Mouse (Mus musculus) T-helper 1 cell (primary cell): ENCODE measurements around the gene Chchd3.

Experiments used
- in situ Hi-C: fragments of 300-600 bp; cut with MboI, MseI; formaldehyde crosslinking; loops from one replicate; pipeline ENCODE4 v1.15.1; 2025; ENCODE audit warnings: high pct_unique_total_duplicates

Gene Chchd3

GRCm38 (mm10) chr6:33004607-33005006, 55.5 kb downstream of the Chchd3 start:
- in situ Hi-C loops, result no loop called here

- in situ Hi-C loops, result no loop called here
Measured at GRCm38 (mm10) chr6:33002988-33003387, 57.1 kb downstream of the Chchd3 start.

DNA sequence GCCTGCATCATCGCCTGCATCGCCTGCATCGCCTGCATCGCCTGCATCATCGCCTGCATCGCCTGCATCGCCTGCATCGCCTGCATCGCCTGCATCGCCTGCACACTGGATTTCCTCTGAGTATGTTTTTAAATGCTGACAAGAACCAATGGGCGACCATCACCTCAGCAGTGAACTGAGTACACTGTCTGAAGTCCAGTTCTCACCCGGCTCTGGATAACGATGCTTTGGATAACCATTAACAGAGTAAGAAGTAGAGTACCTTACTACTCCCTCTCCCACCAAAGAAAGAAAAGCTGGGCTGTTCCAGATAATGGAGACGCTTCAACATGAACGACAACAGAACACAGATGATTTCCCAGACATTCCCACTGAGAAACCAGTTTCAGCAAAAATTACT, 58.8 kb downstream of the Chchd3 start:
- in situ Hi-C loops, result no loop called here

- in situ Hi-C loops, result no loop called here
Measured at GRCm38 (mm10) chr6:32996597-32996996, 63.5 kb downstream of the Chchd3 start.

- in situ Hi-C loops, result no loop called here
Measured at GRCm38 (mm10) chr6:32993847-32994246, 66.2 kb downstream of the Chchd3 start.

GRCm38 (mm10) chr6:32990061-32990633, 69.9 kb downstream of the Chchd3 start:
- in situ Hi-C loops, result no loop called here

GRCm38 (mm10) chr6:32988561-32988960, 71.5 kb downstream of the Chchd3 start:
- in situ Hi-C loops, result no loop called here

DNA sequence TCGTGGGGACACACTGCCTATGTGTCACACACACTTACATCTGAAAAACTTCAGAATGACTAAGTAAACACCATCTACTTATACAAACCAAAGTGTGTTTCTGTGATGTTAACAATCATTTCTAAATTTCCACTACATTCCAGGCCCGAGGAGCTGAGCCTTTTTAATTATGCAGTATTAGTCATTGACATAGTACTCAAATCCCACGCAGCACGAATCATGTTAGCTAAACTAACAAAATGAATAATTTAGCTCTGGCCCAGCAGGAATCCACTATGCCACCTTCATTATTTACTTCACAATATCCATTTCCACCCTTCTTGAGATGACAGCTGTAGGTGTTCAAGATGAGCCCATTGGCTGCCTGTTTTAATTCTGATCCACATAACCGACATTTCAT, 76.2 kb downstream of the Chchd3 start:
- in situ Hi-C loops, result no loop called here

DNA sequence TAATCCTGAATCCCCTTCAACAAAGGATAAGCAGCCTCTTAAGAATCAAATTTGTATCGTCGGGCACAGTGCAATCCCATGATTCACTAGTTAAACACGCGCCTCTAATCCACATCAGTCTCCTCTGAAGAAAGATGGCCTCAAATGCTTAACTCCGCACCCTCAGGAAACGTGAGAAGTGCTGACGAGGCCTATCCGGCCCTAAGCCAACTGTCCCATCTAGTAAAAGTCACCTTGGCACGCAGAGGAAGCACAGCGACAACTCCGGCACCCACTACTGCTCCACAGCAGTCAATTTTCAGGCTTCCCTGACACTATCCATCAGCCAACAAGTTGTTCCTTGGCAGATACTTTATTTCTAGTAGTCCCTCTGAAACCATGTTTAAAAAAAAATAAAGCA, 78.8 kb downstream of the Chchd3 start:
- in situ Hi-C loops, result no loop called here

DNA sequence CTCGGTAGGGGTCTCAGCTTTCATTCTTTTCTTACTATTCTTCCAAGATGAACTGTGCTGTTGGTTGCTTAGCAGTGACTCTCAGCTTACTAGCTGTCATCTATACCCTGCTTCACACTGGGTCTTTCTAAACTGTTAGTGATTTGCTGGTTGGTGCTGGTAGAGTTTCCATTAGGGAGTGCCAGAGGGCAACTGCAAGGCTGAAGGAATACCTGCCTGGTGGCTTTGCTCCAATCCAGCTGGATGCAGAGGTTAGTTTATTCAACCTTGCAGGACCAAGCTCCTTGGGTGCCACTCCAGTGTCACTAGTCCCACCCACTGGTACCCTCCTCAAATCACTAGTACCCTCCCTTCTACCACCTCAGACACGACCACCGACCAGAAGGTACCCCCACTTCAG, 81.2 kb downstream of the Chchd3 start:
- in situ Hi-C loops, result no loop called here

DNA sequence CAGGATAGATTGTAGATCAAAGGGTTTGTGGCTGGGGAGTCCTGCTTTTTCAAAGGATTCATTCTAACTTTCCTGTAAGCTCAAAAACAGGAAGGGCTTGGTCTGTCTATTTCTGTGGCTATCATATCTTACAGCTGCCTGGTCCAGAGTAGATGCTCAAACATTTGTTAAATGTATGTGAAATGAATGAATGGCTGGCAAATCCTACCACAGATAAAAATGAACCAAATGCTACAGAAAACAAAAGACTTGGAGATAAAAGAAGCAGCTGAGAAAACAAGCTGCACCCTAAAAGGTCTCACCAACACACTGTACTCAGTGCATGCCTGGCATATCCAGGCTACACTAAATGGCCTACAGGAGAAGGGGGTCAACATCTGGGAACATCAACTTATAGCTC, 88.1 kb downstream of the Chchd3 start:
- in situ Hi-C loops, result no loop called here

GRCm38 (mm10) chr6:32968971-32969370, 91.1 kb downstream of the Chchd3 start:
- in situ Hi-C loops, result loop anchor here (10.0 kb wide), 1 partner anchor 1186 kb away; no protein-coding TSS in a partner anchor

DNA sequence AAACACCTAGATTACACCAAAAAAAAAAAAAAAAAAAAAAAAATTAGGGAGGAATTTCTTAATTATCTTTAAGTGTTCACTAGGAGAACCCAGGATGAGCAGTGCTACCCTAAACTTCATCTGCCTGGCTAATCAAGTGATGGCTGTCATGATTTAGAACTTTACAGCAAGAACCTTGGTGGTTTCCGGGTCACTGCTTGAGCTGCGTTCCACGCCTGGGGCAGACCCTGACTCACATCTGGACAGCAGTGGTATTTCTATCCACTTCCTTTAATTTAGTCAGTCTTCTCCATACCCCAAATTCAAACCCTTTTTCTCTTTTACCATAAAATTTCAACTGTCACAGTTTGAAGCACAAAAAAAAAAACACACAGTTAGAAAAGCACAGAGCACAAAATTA, 98.0 kb downstream of the Chchd3 start:
- in situ Hi-C loops, result loop anchor here (10.0 kb wide), 1 partner anchor 1193 kb away; no protein-coding TSS in a partner anchor

DNA sequence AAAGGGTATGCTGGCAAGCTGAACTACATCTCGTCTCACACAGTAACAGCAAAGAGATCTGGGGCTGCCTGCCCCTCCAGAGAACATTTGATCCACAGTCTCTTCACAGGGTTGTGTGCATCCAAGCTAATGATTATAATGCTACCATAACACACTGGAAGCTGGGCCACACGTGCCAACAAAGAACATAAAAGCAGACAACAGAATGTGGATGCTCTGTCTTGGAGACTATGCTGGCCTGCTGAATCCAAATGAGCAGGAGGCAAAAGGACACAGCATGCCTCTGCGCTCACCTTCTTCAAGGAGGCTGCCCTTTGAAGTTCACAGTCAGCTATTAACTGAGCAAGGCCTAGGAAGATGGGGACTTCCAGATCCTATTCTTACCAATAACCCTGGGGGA, 98.6 kb downstream of the Chchd3 start:
- in situ Hi-C loops, result loop anchor here (10.0 kb wide), 1 partner anchor 1193 kb away; no protein-coding TSS in a partner anchor

DNA sequence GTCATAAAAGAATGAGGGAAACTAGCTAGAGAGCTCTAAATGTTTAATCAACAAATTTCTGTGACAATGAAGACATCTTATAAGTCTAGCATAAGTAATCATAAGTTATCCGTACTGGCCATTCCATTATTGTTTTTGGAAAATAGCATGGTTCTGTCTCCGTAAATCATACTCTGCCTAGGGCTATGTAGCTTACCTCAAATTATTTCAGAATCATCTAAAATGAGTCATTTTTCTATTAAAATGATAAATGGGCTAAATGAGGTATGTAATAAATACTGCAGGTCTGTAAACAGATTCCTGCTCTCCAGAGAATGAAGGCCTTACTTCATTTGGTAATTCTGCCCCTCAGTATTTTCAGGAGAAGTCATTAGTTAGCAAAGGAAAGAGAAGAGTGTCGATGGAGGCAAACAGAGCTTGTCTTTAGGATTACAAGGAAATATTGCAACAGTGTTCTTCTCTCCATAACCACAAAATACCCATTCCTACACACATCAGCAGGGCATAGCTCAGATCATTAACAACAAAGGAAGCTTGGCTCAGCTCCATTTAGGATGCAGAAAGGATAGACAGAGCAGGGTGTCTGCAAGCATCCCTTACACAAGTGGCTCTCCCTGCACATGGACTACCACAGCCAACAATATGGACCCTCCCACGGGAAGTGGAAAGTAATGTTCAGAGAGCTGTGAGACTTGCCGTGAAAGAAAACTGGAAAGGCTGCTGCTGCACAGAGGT, 100.1 kb downstream of the Chchd3 start:
- in situ Hi-C loops, result loop anchor here (10.0 kb wide), 1 partner anchor 1195 kb away; no protein-coding TSS in a partner anchor

GRCm38 (mm10) chr6:32955481-32955880, 104.6 kb downstream of the Chchd3 start:
- in situ Hi-C loops, result no loop called here

- in situ Hi-C loops, result no loop called here
Measured at GRCm38 (mm10) chr6:32950973-32951372, 109.1 kb downstream of the Chchd3 start.

- in situ Hi-C loops, result no loop called here
Measured at GRCm38 (mm10) chr6:32949702-32950101, 110.4 kb downstream of the Chchd3 start.

DNA sequence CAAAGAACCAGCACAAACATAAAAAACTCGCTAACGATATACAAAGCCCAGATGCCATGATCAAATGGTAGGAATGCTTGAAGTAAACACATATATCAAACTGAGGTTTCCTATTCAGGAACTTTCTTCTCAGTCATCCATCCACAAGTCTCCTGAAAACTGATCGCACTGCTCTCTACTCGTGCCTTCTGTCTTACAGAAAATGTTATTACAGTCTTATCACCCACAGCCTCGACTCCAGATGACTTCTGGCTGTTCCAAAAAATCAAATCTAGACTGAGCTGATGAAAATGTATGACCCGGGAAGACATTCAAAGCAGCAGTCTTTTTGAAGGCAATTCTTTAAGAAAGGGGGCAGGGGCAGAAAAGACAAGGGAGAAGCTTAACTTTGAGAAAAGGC, 112.8 kb downstream of the Chchd3 start:
- in situ Hi-C loops, result no loop called here

- in situ Hi-C loops, result no loop called here
Measured at GRCm38 (mm10) chr6:32944956-32945355, 115.1 kb downstream of the Chchd3 start.

GRCm38 (mm10) chr6:32943651-32944050, 116.4 kb downstream of the Chchd3 start:
- in situ Hi-C loops, result no loop called here

GRCm38 (mm10) chr6:32940299-32940698, 119.8 kb downstream of the Chchd3 start:
- in situ Hi-C loops, result no loop called here

- in situ Hi-C loops, result no loop called here
Measured at GRCm38 (mm10) chr6:32937643-32938042, 122.4 kb downstream of the Chchd3 start.
